Mouse (Mus musculus) hindbrain, embryonic 10.5 days (tissue): Measurements from ENCODE around the gene Atp6v0a4. TPM values are rescaled to one million over a fixed set of nuclear protein-coding genes. Genes with fewer than 3 reads are reported as not detected.

ENCODE experiments used
- DNase-seq: peaks from one replicate; pipeline ENCODE4 v3.0.0-alpha.2; 2017; ENCODE audit warnings: low spot score
- H3K27ac ChIP-seq: fragments of 300-500 bp; sonication (generic); 2 replicates; pipeline ENCODE4 v1.5.1; 2016; ENCODE audit warnings: mild to moderate bottlenecking, moderate library complexity
- H3K27me3 ChIP-seq: fragments of 300-500 bp; sonication (generic); 2 replicates; pipeline ENCODE4 v1.6.1; 2016; ENCODE audit warnings: mild to moderate bottlenecking; ENCODE audit not compliant: poor library complexity, insufficient read depth, severe bottlenecking
- H3K36me3 ChIP-seq: fragments of 300-500 bp; sonication (generic); 2 replicates; pipeline ENCODE4 v1.6.1; 2016; ENCODE audit warnings: mild to moderate bottlenecking, moderate library complexity
- H3K4me1 ChIP-seq: fragments of 300-500 bp; sonication (generic); replicated peaks from 2 replicates; pipeline ENCODE4 v1.6.1; 2016; ENCODE audit warnings: mild to moderate bottlenecking
- H3K4me3 ChIP-seq: fragments of 300-500 bp; sonication (generic); 2 replicates; pipeline ENCODE4 v1.5.1; 2016; ENCODE audit warnings: mild to moderate bottlenecking, moderate library complexity
- H3K9me3 ChIP-seq: fragments of 300-500 bp; sonication (generic); 2 replicates; pipeline ENCODE4 v1.6.1; 2016; ENCODE audit warnings: mild to moderate bottlenecking, moderate library complexity
- WGBS: fragments of 180-500 bp; shearing (Covaris S2); methylation state at CpG from one replicate; pipeline ENCODE4 v1.1.7; 2016; 5-methylcytosine and 5-hydroxymethylcytosine counted together
- polyA plus RNA-seq: library from polyadenylated mRNA; unstranded; fragments of >200 nt; fragmentation: Nextera tagmentation; extraction: Ambion mirVana; gene quantifications from 2 replicates; pipeline ENCODE4 v1.2.1, GENCODE M21; 2016

The Atp6v0a4 gene
- polyA plus RNA-seq, 1 experiment from 2014 or later, result not detected

GRCm38 (mm10) chr6:38064621-38065020 lies 59.8 kb downstream of the Atp6v0a4 start:
- peaks cover 14% of the 10 kb centered on the region for H3K9me3 ChIP-seq
- WGBS, result 76% methylated on average over 2 of the region's 2 CpGs
- H3K4me3 ChIP-seq, result no peak overlapping the region
- H3K4me1 ChIP-seq, result peaks cover 7% of the 10 kb centered on the region; the same call in 1 of the 2 replicates
- H3K27ac ChIP-seq, result no peak overlapping the region
- DNase-seq, result no peak
- no peaks in the 10 kb centered on the region for H3K36me3 ChIP-seq
- no peaks in the 10 kb centered on the region for H3K27me3 ChIP-seq

DNA sequence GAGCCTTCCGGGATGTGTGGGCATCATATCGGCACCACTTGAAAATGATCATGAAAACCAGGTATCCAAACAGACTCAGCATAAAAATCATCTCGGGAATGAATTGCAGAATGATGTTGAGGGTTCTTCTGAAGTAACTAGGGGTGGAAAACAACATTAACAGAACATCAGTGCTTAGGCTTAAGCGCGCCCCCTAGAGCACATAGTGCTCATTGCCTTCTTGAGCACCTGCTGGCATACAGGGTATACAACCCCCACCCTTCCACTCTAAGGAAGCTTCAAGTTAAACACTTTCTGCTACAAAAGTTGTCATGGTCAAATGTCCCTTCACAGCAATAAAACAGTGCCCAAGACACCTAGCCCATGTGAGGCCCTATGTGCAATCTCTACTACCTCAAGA lies 65.6 kb downstream of the Atp6v0a4 start:
- Histone ChIP-seq H3K27me3 (no peaks in the 10 kb centered on the region), H3K4me1 (no peaks in the 10 kb centered on the region), H3K36me3 (no peaks in the 10 kb centered on the region), H3K4me3 (no peak overlapping the region), H3K9me3 (peaks cover 14% of the 10 kb centered on the region), H3K27ac (no peak overlapping the region)
- no peak for DNase-seq
- WGBS, result 53% methylated on average over 5 of the region's 5 CpGs

DNA sequence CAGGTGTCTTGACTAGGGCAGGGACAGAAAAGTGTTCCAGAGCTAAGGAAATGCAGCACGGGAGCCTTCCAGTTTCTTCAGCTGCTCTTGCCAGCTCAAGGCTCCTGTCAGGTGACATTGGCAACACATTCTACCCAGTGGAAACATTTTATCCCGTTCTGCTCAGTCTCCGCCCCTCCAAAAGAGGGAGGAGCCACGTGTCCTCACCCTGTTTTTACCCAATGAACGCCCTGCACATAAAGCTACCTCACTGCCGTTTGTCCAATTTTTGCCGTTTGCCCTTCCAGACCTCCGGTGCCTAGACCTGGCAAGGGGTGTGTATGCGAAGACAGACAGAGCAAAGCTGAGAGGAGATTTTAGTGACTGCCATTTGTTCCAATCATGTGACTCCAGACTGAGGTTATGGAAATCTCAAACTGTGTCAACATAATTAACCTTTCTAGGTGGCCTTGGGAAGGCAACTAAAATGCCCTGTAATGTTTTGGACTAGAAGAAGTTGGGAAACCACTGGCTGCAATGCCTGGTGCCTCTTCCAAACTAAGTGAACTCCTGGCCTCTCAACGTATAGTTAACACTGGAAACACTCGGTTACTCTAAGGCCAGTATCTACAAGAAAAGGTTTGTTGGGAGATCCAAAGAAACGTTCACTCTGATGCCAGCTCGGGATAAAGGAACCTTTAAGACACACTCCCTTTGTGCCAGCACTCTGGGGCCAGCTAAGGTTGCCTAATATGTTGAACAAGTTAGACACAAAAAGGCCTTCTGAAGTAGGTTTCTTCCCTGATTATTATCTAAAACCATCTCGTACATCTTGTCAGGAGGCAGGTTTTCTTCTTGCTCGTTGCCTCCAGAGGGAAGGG lies 68.7 kb downstream of the Atp6v0a4 start:
- H3K27ac ChIP-seq, result no peak overlapping the region
- DNase-seq, result no peak
- 85% methylated on average over 15 of the region's 15 CpGs for WGBS
- no peak overlapping the region for H3K4me3 ChIP-seq
- H3K9me3 ChIP-seq, result no peaks in the 10 kb centered on the region
- no peaks in the 10 kb centered on the region for H3K4me1 ChIP-seq
- no peaks in the 10 kb centered on the region for H3K27me3 ChIP-seq
- no peaks in the 10 kb centered on the region for H3K36me3 ChIP-seq

GRCm38 (mm10) chr6:38049601-38050000 lies 74.8 kb downstream of the Atp6v0a4 start:
- no peak for DNase-seq
- H3K27me3 ChIP-seq, result no peaks in the 10 kb centered on the region
- no peaks in the 10 kb centered on the region for H3K36me3 ChIP-seq
- H3K4me1 ChIP-seq, result peaks cover 15% of the 10 kb centered on the region
- WGBS, result 96% methylated on average over 6 of the region's 6 CpGs
- no peaks in the 10 kb centered on the region for H3K9me3 ChIP-seq
- no peak overlapping the region for H3K27ac ChIP-seq
- H3K4me3 ChIP-seq, result no peak overlapping the region

DNA sequence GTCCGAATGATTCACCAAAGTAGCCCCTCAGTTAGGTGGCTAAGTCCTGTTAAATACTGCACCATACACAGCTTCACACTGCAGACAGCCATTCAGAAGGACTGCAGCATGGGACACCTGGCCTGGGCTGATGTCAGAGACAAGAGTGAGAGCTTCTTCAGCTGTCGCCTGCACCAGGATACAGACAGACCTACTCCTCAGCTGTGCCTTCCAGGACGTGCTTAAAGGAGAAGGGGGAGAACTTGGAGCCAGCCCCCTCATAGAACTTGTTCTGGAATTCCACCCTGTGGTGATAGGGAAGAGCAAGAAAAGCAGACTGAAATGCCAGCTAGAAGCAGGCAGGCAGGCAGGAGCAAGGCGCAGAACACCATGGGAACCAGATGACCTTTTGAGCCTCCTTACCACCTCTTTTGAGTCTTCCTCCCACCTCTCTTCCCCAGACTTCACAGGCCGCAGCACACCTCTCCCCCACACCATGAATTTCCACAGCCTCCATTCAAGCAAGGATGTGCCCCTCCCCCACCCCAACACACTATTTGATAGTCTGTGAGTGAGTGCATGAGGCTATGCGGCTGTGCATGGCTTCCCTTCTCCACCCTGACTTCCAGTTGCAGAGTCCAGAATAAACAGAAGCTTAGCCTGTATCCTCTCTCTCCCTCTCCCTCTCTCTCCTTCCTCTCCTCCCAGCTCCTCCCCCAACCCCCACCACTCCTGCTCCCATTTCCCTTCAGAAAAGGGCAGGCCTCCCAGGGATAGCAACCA lies 75.4 kb downstream of the Atp6v0a4 start:
- WGBS, result 48% methylated on average over 6 of the region's 6 CpGs
- Histone ChIP-seq H3K4me1 (peaks cover 15% of the 10 kb centered on the region), H3K9me3 (no peaks in the 10 kb centered on the region), H3K27ac (peak overlapping the region; percentile 40; the same call in 1 of the 2 replicates), H3K36me3 (no peaks in the 10 kb centered on the region), H3K4me3 (no peak overlapping the region), H3K27me3 (no peaks in the 10 kb centered on the region)
- peak; percentile 10 for DNase-seq

DNA sequence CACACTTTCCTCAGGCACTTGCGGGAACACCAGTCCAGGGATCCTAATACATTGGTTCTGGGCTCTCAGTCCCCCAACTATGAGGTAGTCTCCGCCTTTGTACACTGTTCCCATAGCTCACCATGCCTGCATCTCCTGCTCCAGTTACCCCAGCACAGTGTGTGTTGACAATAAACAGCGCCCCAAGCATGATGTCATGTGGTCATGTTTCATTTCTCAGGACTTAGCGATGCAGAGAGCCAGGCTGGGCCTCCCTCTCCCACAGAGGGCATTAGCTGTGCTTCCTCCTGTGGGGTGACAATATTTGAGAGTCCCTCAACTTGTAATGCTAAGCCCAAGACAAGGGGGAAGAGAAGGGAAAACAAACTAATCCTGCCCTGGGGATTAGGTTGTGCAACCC lies 76.4 kb downstream of the Atp6v0a4 start:
- WGBS, result 89% methylated on average over 4 of the region's 4 CpGs

GRCm38 (mm10) chr6:38046838-38047237 lies 77.5 kb downstream of the Atp6v0a4 start, which contains the start of gene Svopl:
TSS of gene Svopl (minus strand) at chr6:38046996.
- H3K9me3 ChIP-seq, result no peaks in the 10 kb centered on the region
- H3K36me3 ChIP-seq, result no peaks in the 10 kb centered on the region
- no peak within 1 kb of the TSS for H3K4me3 ChIP-seq
- DNase-seq, result peak; percentile 14
- H3K27me3 ChIP-seq, result no peaks in the 10 kb centered on the region
- 37% methylated on average over 6 of the region's 6 CpGs for WGBS
- 0 out of 2 replicates have a peak within 1 kb of the TSS, but pooled peaks have one; percentile 23 for H3K27ac ChIP-seq
- H3K4me1 ChIP-seq, result peaks cover 15% of the 10 kb centered on the region

More for the DNA sequence above, 76.4 kb downstream of the Atp6v0a4 start:
- Histone ChIP-seq H3K36me3 (no peaks in the 10 kb centered on the region), H3K4me1 (peaks cover 15% of the 10 kb centered on the region), H3K4me3 (no peak overlapping the region), H3K27me3 (no peaks in the 10 kb centered on the region), H3K9me3 (no peaks in the 10 kb centered on the region), H3K27ac (no peak overlapping the region)
- DNase-seq, result no peak

- 72% methylated on average over 5 of the region's 5 CpGs for WGBS
- Histone ChIP-seq H3K4me3 (no peak overlapping the region), H3K4me1 (peaks cover 9% of the 10 kb centered on the region), H3K9me3 (no peaks in the 10 kb centered on the region), H3K36me3 (no peaks in the 10 kb centered on the region), H3K27me3 (no peaks in the 10 kb centered on the region), H3K27ac (no peak overlapping the region)
- DNase-seq, result no peak
These were observed 91.4 kb downstream of the Atp6v0a4 start for GRCm38 (mm10) chr6:38032801-38033566.

DNA sequence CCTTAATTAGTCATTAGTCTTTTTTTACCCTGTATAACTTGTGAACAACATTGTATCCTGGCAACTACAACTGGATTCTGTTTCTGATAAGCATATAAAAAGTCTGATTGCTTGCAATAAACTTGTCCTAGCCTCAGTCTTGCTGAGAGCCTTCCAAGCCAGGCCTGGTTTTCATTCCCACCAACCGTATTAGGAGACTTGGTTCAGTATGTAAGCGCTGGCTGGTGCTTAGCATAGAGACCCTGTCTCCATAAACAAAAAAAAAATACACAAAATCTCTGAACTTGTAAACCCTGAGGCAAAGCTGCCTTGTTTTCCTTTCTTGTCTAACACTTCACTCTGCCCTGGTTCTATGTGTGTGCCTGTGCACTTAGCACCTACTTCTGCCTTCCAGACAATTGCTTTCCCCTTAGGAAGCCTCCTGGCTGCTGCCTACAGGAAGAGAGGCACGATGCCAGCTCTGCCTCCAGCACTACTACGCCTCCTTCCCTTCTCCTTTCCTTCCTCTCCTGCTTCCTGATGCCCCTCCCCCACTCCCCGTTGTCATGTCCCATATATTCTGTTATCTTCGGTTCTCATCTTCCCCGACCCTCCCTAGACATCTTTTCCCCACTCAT lies 92.4 kb downstream of the Atp6v0a4 start:
- no peak for DNase-seq
- Histone ChIP-seq H3K9me3 (no peaks in the 10 kb centered on the region), H3K4me3 (no peak overlapping the region), H3K36me3 (no peaks in the 10 kb centered on the region), H3K4me1 (peaks cover 9% of the 10 kb centered on the region), H3K27ac (no peak overlapping the region), H3K27me3 (no peaks in the 10 kb centered on the region)
- WGBS, result 66% methylated on average over 7 of the region's 7 CpGs

GRCm38 (mm10) chr6:38028205-38028604 lies 96.2 kb downstream of the Atp6v0a4 start:
- peaks cover 9% of the 10 kb centered on the region for H3K4me1 ChIP-seq
- DNase-seq, result no peak
- H3K27me3 ChIP-seq, result no peaks in the 10 kb centered on the region
- H3K27ac ChIP-seq, result no peak overlapping the region
- H3K4me3 ChIP-seq, result no peak overlapping the region
- H3K36me3 ChIP-seq, result no peaks in the 10 kb centered on the region
- no peaks in the 10 kb centered on the region for H3K9me3 ChIP-seq
- 45% methylated on average over 2 of the region's 2 CpGs for WGBS

DNA sequence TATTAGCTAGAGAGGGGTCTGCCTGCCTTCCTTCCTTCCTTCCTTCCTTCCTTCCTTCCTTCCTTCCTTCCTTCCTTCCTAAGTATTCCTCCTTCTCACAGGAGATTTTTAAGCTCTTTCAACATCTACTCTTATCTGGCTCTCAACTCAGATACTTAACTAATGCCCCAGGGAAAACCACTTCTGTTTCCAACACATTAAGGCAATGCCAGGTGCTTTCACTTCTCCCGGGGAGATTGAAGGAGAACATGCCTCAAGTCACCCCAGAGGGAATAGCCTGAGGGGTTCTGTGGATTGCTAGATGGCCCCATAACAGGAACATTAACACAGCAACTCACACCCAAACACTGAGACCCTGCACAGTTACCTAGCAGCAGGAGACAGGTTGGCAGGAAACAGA lies 96.6 kb downstream of the Atp6v0a4 start:
- H3K9me3 ChIP-seq, result no peaks in the 10 kb centered on the region
- H3K36me3 ChIP-seq, result no peaks in the 10 kb centered on the region
- peaks cover 8% of the 10 kb centered on the region for H3K4me1 ChIP-seq
- WGBS, result 64% methylated on average over 1 of the region's 1 CpGs
- H3K27ac ChIP-seq, result no peak overlapping the region
- no peak overlapping the region for H3K4me3 ChIP-seq
- H3K27me3 ChIP-seq, result no peaks in the 10 kb centered on the region
- DNase-seq, result no peak

GRCm38 (mm10) chr6:38023284-38023683 lies 101.1 kb downstream of the Atp6v0a4 start:
- Histone ChIP-seq H3K36me3 (no peaks in the 10 kb centered on the region), H3K27ac (no peak overlapping the region), H3K4me1 (no peaks in the 10 kb centered on the region), H3K27me3 (no peaks in the 10 kb centered on the region), H3K4me3 (no peak overlapping the region), H3K9me3 (no peaks in the 10 kb centered on the region)
- WGBS, result 53% methylated on average over 7 of the region's 7 CpGs
- no peak for DNase-seq
